Mouse (Mus musculus) activated CD4-positive, CD25-positive, alpha-beta regulatory T cell, adult 4 months (primary cell): ENCODE results near the gene Asb11. TPM values are rescaled to one million over a fixed set of nuclear protein-coding genes. Genes with fewer than 3 reads are reported as not detected.

ENCODE experiments used
- ATAC-seq: one replicate; pipeline ENCODE4 v1.8.0; 2017
- polyA plus RNA-seq, 2 experiments: library from polyadenylated mRNA; unstranded; fragments of 100-300 nt; shearing (Covaris generic); gene quantifications; one replicate each; pipeline ENCODE4 v1.2.1; 2017

The Asb11 gene
- polyA plus RNA-seq, 2 experiments from 2014 or later, result not detected

DNA sequence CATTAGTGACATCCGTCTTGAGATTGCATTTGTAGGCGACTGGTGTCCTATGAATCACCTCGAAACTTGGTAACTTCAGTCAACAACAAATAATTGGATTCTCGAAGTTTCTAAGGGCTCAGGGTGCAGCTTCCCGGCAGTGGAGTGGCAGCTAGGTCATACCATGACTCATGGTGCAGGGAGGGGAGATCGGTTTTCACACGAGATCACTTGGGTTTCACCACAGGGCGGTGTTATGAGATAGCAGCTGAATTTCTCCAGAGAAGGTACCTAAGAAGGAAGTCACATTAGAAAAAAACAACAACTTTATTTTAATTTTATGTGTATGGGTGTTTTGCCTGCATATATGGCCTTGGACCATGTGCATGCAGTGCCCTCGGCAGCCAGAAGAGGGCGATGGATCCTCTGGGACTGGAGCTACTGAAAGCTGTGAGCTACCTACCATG lies 9.3 kb downstream of the Asb11 start:
- ATAC-seq, result no peak

GRCm38 (mm10) chrX:164446835-164447681 lies 10.3 kb downstream of the Asb11 start:
- no peak for ATAC-seq

GRCm38 (mm10) chrX:164447682-164448071 lies 10.9 kb downstream of the Asb11 start:
- ATAC-seq, result no peak

- ATAC-seq, result no peak
Observed at GRCm38 (mm10) chrX:164449201-164449600, 12.4 kb downstream of the Asb11 start.

DNA sequence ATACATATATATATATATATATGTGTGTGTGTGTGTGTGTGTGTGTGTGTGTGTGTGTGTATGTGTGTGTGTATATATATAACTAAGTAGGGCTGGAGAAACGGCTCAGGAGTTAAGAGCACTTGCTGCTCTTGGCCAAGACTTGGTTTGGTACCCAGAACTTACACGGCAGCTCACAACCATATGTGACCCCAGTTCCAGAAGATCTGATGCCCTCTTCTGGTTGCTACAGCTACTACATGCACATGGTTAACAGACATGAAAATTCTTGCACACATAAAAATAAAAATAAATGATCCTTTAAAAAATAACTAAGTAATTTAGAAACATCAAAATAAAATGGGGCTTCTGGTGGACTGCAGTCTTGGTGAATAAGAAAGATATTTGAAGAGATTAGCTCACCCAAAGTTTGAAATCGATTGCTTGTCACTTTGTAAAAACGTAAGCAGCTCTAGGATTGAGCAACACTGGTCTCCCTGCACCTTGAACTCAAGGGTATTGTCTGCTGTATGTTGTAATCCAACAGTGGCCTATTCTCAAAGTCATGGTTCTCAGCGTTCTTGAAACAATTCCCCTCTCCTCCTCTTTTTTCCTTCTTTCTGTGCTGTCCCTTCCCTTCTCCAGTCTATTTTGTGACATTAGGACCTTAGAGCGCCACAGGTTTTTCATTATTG lies 22.5 kb downstream of the Asb11 start:
- ATAC-seq, result no peak

DNA sequence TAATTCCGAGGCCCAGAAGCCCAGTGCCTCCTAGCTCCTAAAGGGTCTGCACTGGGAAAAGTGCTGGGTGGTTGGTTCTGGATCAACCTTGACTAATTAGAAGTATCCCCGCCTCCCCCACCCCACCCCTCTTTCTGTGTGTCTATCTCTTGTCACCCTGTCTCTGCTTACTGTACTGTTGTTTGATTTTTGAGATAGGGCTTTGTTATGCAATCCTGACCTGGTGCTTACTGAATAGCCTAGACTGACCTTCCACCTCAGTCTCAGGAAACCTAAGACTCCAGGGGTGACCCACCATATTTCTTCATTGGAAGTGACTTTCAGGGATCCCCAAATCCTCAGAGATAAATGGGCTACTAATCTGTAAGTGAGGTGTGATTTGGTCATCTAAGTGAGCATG lies 65.5 kb downstream of the Asb11 start:
- no peak for ATAC-seq

- no peak for ATAC-seq
Observed at GRCm38 (mm10) chrX:164505709-164506498, 69.1 kb downstream of the Asb11 start, which contains the start of gene Asb9. Gene Asb9, plus strand, starts transcription at chrX:164506327.

- ATAC-seq, result no peak
Observed at GRCm38 (mm10) chrX:164507068-164507467, 70.3 kb downstream of the Asb11 start.

- no peak for ATAC-seq
Observed at GRCm38 (mm10) chrX:164508728-164509127, 71.9 kb downstream of the Asb11 start.

Other genes with a start within 250 kb of the Asb11 start
- not detected for gene Bmx, start 178.8 kb upstream of the Asb11 start, polyA plus RNA-seq
- gene Pir, start 167.6 kb upstream of the Asb11 start, polyA plus RNA-seq, result not detected
- gene Vegfd, start 63.6 kb upstream of the Asb11 start, polyA plus RNA-seq, result not detected
- 1 to 10 TPM; 6.6 to 8.2 TPM for gene Piga, start 17.2 kb upstream of the Asb11 start, polyA plus RNA-seq
- gene Asb9, start 69.3 kb downstream of the Asb11 start, polyA plus RNA-seq, result not detected